Mouse (Mus musculus) liver, embryonic 14.5 days (tissue): ENCODE data around the gene Hip1.

Experiments used
- CTCF ChIP-seq: IDR thresholded peaks from 2 replicates; pipeline ENCODE4 v1.5.1; 2016; ENCODE audit warnings: antibody characterized with exemption, low read depth, control low read depth
- EP300 ChIP-seq: IDR thresholded peaks from 2 replicates; pipeline ENCODE4 v1.6.1; 2016; ENCODE audit warnings: antibody characterized with exemption, low read depth

- TF ChIP-seq CTCF (no peak), EP300 (no peak)
These were observed 37.2 kb downstream of the Hip1 start for GRCm38 (mm10) chr5:135507561-135508273.
